Mouse (Mus musculus) naive thymus-derived CD4-positive, alpha-beta T cell, adult 2 months (primary cell): ENCODE data around the gene Vstm4.

Experiments
- DNase-seq: peaks from one replicate; pipeline ENCODE4 v3.0.0-alpha.2; 2011; ENCODE audit warnings: low read depth

Gene Vstm4

DNA sequence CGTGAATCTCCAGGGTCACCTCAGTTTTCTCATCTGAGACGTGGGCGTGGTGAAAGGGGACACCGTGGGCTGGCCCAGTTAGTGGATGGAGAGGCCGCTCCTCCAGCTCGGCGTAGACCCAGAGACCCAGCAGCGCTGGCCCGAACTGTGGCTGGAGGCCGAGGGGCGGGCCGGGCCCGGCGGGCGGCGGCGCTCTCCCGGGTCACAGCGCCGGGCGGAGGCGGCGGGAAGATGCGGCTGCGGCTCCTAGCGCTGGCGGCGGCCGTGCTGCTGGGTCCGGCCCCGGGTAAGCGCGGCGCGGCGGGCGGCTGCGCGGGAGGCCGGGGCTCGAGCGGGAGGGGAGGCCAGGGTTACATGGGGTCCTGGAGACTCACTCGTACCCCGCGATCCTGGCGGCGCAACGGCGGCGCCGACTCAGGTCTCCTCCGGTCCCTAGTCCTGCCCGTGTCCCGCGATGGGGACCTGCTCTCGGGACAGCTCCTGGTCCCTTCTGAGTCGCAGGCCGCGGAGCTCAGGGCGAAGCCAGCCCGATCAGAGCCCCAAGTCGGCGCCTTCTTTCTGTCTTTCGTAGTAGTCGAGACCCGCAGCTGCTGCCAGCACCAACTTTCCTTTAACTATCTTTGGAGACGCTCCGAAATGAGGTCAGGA, at the start of gene Vstm4:
TSS of gene Vstm4 (plus strand) at position 76 of the 648 bp plus-strand sequence.
- DNase-seq, result no peak

DNA sequence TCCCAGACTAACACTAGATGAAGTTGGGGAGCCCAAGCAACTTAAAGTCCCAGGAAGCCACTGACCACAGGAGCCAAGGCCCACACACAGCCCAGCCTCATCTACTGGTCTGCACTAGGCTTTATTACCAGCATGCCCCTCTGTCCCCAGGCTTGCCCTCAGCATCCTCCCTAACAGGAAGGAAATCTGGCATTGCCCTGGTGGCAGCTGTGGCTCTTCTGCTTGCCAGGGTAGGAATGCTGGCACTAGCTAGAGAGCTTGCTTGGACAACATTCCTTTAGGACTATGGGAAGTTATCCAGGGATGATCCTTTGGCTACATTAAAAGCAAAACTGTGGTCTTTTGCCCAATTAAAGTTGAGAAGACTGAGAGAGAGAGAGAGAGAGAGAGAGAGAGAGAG, 46.4 kb upstream of the Vstm4 start:
- no peak for DNase-seq

DNA sequence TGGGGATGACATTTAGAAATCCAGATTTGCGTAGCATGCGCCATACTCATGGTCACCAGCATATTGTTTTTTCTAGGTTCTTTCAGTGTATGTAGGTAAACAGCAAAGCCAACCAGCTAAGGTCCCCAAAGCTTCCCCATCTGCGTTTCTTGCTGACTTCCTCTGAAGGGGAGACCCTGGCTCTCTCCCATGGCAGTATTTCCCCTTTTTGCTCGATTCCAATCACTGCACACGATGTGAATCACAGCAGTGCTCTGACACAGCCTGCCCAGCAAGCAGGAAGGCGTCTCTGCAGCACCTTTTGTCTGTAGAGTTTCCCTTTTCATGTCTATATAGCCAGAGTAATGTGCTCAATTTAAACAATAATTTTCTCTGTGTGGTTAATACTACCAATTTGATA, 44.1 kb upstream of the Vstm4 start:
- DNase-seq, result no peak

DNA sequence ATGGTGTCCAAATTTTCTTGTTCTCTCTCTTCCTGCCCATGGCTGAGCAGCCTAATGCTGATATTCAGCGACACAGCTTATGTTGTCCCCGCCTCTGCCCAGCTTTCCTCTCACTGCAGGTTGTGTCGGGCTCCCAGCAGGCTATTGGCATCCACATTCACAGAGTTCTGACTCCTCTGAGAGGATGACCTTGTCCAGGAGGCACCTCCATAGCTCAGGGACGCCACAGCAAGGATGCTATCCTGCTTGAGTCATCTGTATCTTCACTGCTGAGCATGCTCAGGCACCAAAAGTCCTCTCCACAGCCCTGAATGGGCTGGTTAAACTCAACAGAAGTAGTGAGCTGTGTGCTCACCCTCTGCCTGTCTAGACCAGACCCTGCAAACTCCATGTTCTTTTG, 41.6 kb upstream of the Vstm4 start:
- DNase-seq, result no peak

DNA sequence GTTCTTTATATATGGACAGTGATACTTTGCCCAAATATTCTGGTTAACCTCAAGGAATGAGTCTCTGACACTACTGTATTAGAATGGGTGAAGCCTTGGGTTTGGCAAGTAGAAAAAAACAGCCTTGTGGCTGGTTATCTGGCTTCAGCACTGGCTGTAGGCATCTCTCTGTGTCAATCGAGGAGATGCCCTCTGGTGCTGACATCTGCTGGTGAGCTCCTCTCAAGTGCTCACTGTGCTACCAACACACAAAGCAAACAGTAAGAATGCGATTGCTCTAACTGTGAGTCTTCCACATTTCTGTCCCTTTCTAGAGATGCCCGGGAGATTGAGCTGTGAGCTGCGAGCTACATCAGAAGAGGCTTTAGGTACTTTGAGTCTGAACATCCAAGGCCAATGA, 40.0 kb upstream of the Vstm4 start:
- DNase-seq, result peak; percentile 27

DNA sequence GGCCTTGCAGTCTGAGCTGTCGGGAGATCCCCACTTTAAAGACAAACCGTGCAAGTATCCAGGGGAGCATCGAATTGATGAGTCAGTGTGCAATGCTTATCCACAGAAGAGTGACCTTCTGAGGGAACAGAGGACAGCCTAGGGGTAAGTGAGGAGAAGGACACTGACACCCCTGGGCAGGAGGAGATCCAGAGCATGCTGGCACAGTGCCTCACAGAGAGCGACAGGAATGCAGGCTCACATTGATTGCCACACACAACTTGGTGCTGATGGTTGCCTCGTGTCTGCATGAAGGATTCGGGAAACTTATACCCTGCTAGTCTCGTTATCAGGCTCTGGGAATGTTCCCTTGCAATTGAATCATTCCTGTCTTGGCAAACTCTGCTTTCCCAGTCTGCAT, 39.3 kb upstream of the Vstm4 start:
- no peak for DNase-seq

DNA sequence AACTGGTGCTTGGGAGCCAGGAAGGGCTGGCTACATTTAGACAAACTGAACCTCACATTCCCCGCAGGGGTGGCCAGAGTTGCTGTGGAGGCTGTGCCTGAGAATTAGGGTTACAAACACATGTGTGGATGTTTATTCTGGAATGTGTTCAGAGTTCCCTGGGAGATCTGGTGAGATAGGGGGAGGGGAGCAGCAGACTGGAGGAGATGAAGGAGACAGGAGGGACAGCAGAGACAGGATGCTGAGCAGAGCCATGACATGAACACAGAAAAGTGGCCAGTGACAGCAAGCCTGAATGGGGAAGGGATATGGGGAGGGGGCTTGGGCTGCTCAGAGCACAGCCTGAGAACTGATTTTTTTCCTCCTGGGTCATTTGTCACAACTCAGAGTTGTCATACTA, 37.3 kb upstream of the Vstm4 start:
- DNase-seq, result no peak

DNA sequence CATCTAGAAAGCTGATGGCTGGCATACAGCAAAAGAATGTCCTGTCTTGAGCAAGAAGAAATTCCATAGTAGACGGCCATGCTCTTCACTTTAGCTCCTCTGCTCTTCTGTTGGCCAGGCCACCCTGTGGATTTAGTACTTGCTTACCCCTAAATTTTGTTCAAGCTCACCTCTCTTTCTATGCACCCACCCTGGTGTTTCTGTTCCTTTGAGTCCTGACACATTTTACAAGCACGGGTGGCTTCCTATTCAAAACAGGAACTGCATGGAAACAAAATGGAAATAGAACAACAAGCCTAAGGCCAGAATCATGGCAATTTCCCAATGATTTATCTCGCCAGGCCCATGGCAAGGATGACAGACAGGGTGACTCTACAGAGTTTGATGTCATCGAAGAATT, 33.7 kb upstream of the Vstm4 start:
- no peak for DNase-seq

DNA sequence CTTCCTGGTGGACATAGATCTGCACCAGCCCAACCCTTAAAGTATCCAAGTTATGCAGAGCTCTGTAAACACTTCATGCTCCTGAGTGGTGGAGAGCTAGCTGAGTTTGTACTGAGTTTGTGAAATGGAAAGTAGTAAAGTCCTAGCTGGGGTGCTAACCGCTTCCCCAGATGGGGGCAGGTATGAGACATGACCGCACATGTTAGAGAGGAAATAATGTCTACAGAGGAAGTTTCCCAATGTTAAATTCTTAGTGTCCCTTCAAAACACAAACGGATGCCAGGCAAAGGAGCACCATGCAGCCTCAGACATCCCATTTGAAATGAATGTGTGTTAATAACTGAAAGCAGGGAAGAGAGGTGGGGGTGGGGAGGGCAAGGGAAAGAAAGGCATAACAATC, 32.7 kb upstream of the Vstm4 start:
- no peak for DNase-seq

DNA sequence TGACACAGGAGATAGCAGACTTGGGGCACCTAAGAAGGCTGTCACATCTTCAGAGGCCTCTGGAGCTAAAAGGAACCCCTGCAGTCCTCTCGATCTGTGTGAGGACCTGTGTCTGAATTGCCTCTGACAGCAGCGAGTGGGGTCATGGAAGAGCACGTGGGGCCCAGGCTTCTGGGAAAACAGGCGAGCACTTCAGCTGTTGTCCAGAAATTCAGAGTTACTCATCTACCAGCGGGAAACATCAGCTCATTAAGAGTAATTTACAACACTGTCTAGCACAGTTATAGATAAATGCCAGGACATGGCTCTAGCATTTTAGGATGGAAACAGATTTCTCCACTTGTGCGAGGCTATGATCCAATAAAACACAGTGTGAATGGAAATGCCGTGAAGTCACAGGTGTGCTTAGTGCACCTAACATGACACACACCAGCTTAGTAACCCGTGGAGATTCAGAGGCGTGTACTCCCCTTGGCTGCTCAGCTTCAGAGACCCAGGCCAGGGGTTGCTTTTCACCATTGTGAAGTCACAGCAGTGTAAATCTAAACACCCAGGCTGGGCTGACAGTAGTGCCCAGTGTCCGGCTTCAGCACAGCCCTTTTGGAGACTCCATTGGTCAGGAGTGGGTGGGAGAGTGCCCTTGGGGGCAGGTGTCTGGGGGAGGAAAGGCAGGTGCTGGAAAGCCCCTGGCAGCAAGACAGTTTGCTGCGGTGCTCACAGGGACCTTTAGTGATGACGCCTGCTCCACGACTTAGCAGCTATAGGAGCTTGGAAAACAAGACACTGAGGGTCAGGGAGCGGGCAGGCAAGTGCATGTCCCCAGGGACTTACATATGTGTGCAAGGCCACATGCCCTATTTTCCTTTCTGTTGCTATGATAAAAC, 32.0 kb upstream of the Vstm4 start:
- DNase-seq, result no peak

DNA sequence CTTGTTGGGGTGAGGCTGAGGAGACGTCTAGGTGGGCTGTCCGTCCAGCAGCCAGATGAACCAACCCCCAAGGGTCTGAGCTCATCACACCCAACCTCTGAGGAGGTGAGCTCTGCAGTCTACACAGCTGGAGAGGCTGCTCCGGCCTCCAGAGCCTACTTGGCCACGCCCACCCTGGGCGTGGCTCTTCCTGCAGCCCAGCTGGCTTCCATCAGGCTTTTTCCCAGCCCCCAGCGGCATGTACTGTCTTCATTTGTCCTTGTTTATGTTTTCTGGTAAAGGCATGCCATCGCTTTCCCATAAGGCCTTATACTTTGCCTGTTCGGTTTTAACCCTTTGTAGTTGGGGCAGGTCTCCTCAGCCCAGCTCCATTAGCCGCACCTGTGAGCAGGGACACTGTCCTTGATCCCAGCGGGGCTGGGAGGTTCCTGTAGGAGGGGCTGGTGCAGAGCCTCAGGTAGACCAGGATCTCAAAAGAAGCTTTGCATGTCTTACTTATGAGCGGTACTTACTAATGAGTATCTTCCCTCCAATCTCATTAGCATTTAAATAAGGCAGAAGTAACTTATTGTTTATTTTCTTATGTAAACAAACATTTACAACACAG, 31.0 kb upstream of the Vstm4 start:
- DNase-seq, result no peak

DNA sequence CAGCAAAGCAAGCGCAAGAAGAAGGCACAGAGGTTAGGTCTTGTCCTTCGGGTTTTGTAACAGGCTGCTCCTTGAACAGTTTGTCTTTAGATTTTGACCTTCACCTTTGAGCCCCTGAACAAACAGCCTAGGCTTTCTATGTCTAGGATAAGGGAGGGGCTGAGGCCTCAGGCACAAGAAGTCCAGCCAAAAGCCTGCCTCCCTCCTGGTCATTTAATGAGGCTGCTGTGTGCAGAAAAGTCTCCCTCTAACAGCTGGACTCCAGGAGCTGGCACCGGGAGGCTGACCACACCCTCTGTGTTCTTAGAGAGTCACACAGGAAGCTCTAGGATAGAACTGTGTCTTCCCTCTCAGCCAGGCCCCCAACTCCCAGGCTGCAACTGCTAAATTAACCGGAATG, 29.4 kb upstream of the Vstm4 start:
- DNase-seq, result no peak

DNA sequence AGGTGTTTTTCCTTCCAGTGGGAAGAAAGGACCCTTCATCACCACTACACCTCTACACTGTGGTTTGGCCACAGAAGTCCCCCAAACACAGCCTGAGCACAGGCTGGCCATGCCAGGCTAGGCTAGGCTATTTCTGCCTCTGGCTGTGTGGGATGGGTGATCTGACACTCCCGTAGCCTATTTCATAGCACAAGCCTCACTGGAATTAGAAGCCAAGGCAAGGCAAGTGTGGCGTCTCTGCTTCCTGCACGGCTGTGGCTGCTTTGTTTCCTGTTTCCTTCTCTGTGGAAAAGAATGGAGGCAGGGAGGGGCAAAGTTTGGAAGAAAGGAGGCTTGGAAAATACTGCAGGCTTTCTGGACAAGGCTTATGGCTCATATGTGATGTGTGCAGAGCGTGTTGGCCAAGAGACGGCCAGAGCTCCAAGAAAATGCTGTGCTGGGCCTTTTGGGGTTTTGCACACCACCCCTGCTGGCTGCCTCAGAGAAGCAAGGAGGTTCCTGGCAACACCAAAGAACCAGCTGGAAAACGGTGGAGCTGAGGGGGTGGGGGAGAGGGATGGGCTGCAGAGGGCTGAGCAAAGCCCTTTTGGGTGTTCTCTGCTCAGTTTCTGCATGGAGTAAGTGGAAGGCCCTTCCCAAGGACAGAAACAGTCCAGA, 28.4 kb upstream of the Vstm4 start:
- no peak for DNase-seq

DNA sequence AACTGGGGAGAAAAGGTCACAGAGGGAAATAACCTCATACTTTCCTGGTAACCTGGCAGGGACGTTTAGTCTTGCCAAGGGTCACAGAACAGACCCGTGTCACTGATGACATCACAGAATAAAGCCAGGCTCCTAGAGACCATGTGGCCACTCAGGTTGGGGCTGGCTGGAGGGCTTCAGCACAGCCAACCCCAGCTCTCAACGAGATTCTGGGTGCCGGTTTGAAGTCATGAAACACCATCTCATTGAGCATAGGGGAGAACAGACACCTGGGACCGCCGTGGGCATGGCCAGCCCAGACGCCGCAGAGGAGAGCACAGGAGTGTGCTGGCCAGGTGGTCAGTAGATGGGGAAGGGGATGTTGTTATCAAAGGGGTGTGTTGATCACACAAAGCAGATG, 22.7 kb upstream of the Vstm4 start, which contains the start of gene Fam170b:
TSS of gene Fam170b (plus strand) at position 116 of the 400 bp plus-strand sequence.
- DNase-seq, result no peak

DNA sequence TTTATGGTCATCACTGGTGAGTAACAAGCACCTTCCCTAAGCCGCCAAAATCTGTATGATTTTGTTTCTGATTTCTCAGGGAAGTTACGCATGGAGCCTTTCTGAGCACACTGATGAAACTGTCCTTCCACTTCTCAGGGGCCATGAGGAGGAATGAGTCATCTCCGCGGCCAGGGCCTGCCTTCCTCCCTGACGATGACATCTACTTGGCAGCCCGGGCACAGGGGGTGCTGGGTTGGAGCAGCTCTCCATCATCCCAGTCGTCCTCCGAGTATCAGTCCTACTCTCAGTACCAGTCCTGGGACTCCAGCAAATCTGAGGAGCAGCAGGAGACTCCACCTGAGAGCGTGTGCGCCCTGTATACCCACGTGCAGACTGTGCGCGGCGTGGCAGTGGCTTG, 21.4 kb upstream of the Vstm4 start:
- DNase-seq, result no peak

DNA sequence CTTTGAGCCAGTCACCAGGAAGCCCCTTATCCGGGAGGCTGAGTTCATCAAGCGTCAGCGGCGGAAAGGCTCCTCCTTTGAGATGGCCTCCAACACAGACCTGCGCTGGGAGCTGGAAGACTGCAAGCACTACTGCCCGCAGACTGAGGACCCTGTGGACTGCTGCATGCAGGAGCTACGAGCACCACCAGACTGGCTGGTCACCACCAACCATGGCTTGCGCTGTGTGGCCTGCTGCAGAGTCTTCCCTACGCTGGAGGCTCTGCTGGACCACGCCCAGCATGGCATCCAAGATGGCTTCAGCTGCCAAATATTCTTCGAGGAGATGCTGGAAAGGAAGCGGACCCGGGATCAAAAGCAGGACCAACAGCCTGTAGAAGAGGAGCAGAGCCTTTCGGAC, 21.0 kb upstream of the Vstm4 start:
- no peak for DNase-seq

DNA sequence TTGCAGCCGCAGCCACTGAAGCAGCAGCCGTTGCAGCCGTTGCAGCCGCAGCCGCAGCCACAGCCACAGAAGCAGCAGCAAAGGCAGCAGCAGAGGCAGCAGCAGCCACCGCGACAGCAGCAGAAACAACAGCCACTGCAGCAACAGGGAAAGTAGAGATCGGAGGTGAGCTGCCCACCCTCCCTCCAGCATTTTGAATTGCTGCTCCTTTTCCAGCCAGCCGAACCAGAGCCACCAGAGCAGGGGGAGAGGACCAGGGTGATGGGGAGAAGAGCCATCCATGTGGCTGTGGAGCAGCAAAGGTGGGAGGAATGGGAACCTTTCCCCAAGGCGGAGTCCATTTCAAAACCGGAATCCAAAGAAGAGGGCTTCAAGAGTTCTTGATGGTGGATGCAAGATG, 20.4 kb upstream of the Vstm4 start:
- DNase-seq, result no peak

DNA sequence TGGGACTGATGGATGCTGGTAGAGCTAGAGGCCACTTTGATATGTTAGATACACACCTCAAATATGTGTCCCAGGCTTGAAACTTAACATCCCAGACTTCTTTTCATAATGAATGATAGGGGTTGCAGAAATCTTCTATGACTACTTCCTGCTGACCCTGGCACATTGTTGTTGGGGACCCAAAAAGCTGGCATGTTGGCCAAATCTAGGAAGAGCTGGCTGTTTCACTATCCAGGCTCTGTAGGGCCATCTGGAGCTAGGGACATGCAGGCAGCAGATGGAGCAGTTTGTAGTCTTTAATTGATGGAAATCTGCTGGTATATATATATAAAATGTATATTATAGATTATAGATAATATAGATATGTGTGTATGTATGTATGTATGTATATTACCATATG, 14.5 kb upstream of the Vstm4 start:
- no peak for DNase-seq

DNA sequence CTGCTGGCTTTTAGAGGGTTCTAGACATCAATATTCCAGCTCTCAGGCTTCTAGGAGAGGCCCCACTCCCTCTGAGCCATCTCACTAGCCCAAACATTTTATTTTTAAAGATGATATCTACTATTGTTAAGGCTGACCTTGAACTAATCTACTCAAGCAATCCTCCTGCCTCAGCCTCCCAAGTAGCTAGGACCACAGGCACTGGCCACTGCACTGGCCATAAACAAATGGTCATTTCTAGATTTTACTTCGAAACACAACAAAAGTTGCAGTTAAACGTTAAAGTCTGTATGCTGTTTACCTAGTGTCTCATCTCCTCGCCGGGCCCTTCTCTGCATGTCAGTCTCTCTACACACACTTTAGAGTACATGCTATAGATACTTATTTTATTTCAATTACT, 2.5 kb upstream of the Vstm4 start:
- no peak for DNase-seq

DNA sequence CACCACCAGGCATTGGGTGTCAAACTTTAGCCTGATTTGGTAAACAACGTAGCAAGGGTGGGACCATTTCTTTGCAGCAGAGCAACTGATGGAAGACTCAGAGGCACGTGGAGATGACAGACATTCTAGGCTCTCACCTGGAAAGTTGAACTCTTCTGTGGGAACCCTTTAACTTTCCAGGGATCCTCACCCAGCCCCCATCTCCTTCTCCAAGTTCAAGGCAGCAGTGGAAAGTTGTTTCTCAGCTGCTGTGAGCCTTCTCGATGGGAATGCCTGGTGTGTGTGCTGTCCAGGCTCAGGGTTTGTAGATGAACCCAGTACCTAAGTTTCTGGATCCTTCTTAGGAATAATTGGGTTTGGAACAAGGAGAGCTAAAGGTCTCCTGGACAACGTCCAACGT, 310 bp upstream of the Vstm4 start:
- DNase-seq, result no peak

DNA sequence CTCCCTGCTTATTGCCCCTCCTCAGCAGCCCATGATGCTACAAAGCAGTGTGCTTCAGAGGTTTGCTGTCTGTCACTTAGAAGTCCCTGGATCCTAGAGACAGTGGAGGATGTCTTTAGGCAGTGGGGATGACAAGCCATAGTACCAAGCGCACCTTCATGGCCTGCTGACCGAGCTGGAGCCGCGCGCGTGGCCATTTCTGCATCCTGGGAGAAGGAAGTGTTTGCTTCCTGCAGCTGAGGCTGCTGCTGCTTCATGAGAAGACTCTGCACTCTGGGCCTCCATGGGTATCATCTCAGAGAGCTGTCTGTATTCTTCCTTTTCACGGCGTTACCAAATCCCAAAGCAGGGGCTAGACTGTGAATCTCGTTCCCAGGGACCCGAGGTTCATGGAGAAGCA, 1.8 kb downstream of the Vstm4 start:
- no peak for DNase-seq

DNA sequence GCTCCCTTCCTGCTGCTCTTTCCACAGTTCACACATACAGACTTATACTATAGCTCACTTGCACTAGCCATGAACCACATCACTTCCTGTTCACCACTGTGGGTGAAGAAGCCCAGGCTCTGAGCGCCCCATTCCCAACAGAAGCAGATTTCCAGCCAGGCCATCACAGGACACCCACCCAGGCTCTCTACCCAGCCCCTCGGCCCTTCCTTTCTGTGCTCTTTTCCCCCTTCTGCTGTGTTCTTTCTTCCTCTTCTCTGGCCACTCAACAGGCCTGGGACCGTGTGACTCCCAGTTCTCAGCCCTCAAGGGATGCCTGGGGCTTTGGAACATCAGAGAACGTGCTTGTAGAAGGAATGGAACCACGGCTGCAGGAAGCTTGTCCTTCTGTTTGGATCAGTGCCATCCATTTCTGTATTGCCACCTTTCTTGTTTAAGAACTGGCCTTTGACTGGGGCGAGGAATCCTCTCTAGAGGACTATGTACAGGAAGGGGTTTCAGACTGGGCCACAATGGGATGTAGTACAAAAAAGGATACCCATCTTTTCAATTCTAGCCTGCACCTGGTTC, 2.5 kb downstream of the Vstm4 start:
- DNase-seq, result no peak
